Mouse (Mus musculus): ENCODE measurements around the gene Spop.
"Not testable (repeated sequence)": the region's sequence is repeated elsewhere in the genome, so short reads cannot be mapped to it uniquely, and the experiment has no call there.

Gene Spop

GRCm38 (mm10) chr11:95495883-95496282 lies 82.0 kb downstream of the Spop start:
- DNase-seq (ENCODE audit: low spot score): no peak

GRCm38 (mm10) chr11:95497921-95498320 lies 84.0 kb downstream of the Spop start:
- DNase-seq (ENCODE audit: low spot score): no peak

- no peak for DNase-seq (ENCODE audit: low spot score)
Observed at GRCm38 (mm10) chr11:95500412-95500811, 86.5 kb downstream of the Spop start.

GRCm38 (mm10) chr11:95500836-95501235 lies 87.0 kb downstream of the Spop start:
- no peak for DNase-seq (ENCODE audit: low spot score)

GRCm38 (mm10) chr11:95501826-95502225 lies 87.9 kb downstream of the Spop start:
- not testable (repeated sequence) for DNase-seq (ENCODE audit: low spot score)

GRCm38 (mm10) chr11:95503581-95504180 lies 89.8 kb downstream of the Spop start:
- no peak for DNase-seq (ENCODE audit: low spot score)

GRCm38 (mm10) chr11:95504271-95504731 lies 90.4 kb downstream of the Spop start:
- DNase-seq (ENCODE audit: low spot score): no peak

GRCm38 (mm10) chr11:95507041-95507716 lies 93.3 kb downstream of the Spop start:
- DNase-seq (ENCODE audit: low spot score): no peak

- no peak for DNase-seq (ENCODE audit: low spot score)
Observed at GRCm38 (mm10) chr11:95507785-95508184, 93.9 kb downstream of the Spop start.

GRCm38 (mm10) chr11:95508211-95508926 lies 94.5 kb downstream of the Spop start:
- DNase-seq (ENCODE audit: low spot score): no peak

- DNase-seq (ENCODE audit: low spot score): no peak
Observed at GRCm38 (mm10) chr11:95509126-95509717, 95.3 kb downstream of the Spop start.

- no peak for DNase-seq (ENCODE audit: low spot score)
Observed at GRCm38 (mm10) chr11:95510631-95511030, 96.8 kb downstream of the Spop start.

- DNase-seq (ENCODE audit: low spot score): no peak
Observed at GRCm38 (mm10) chr11:95511919-95512318, 98.0 kb downstream of the Spop start.

- DNase-seq (ENCODE audit: low spot score): no peak
Observed at GRCm38 (mm10) chr11:95512383-95512782, 98.5 kb downstream of the Spop start.

GRCm38 (mm10) chr11:95513461-95514297 lies 99.8 kb downstream of the Spop start:
- no peak for DNase-seq (ENCODE audit: low spot score)

GRCm38 (mm10) chr11:95514298-95514861 lies 100.5 kb downstream of the Spop start, which contains the start of gene Nxph3:
Nxph3 (minus strand) TSS chr11:95514570.
- DNase-seq (ENCODE audit: low spot score): no peak

GRCm38 (mm10) chr11:95515376-95516323 lies 101.8 kb downstream of the Spop start:
- DNase-seq (ENCODE audit: low spot score): no peak

- DNase-seq (ENCODE audit: low spot score): no peak
Observed at GRCm38 (mm10) chr11:95516491-95516911, 102.6 kb downstream of the Spop start.

- no peak for DNase-seq (ENCODE audit: low spot score)
Observed at GRCm38 (mm10) chr11:95517162-95517561, 103.3 kb downstream of the Spop start.

GRCm38 (mm10) chr11:95519299-95519698 lies 105.4 kb downstream of the Spop start:
- no peak for DNase-seq (ENCODE audit: low spot score)
